Mouse (Mus musculus) lung, adult 18-20 months (tissue): ENCODE data around the gene Frmd4a.
A peak's percentile ranks its signal among the peaks of the same experiment; 100 is the strongest.
"Not testable (repeated sequence)": the region's sequence is repeated elsewhere in the genome, so short reads cannot be mapped to it uniquely, and the experiment has no call there.

Source experiments
- DNase-seq, 2 experiments: peaks; one replicate each; pipeline ENCODE4 v3.0.0; 2022; ENCODE audit warnings: mixed read lengths in 2 of 2

The Frmd4a gene

DNA sequence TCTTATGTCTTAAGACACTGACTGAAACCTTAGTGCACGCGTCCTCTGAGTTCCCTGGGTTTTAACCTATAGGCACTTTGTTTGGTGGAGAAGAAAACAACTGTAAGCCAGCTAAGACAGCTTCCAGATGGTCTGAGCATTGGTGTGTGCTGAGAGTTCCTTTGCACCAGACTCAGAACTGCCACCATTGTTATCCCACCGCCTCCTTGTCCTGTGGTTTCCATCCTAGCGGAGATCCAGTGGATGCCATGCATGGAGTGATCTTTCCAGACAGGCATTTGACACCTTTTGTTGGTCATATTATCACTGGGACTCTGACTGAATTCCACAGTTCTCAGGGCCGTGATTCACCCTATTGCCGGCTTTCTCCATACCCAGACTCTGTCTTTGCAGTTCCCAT, 205.8 kb downstream of the Frmd4a start:
- DNase-seq = no peak

- DNase-seq = no peak
These were observed 209.5 kb downstream of the Frmd4a start for GRCm38 (mm10) chr2:4226941-4227558.

DNA sequence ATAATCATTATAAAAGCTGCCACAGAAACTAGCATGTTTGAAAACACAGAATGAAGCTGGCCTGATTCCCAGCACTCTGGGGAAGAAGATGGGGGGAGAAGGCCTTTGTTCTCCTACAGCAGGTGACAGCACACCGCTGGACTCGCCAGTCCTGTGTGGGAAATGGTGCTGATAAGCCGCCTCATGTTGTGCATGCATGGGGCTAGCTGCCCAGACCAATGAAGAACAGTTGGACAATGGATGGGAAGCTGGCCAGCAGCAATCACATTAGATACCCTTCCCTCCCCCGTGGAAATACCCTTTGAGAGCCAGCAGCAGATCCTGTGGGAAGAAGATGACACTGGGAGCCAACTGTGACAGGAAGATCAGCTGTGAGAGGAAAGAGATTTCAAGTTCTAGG, 210.0 kb downstream of the Frmd4a start:
- peak; percentile 36 to 56 for DNase-seq

- DNase-seq = no peak
These were observed 211.0 kb downstream of the Frmd4a start for GRCm38 (mm10) chr2:4228510-4228909.

DNA sequence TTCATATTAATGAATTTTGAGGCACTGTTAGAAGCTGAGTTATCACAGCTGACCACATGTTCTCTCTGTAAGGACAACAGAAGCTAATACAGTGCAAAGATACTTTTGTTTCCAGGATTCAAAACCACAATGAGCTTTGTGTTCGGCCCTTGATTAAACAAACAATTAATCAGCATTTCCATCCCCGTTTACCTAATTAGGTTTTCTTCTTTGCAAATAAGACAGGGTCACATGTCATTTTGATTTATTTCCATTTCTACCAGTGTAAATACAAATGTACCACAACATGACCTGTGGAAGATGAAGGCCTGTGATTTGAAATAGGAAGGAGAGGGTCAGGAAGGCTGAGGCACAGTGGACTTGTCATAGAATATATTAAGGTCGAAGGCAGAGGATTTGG, 214.8 kb downstream of the Frmd4a start:
- DNase-seq = no peak

- no peak for DNase-seq
These were observed 215.3 kb downstream of the Frmd4a start for GRCm38 (mm10) chr2:4232761-4233322.

GRCm38 (mm10) chr2:4237686-4238085, 220.2 kb downstream of the Frmd4a start:
- DNase-seq = no peak

- no peak for DNase-seq
These were observed 232.2 kb downstream of the Frmd4a start for GRCm38 (mm10) chr2:4249723-4250122.

DNA sequence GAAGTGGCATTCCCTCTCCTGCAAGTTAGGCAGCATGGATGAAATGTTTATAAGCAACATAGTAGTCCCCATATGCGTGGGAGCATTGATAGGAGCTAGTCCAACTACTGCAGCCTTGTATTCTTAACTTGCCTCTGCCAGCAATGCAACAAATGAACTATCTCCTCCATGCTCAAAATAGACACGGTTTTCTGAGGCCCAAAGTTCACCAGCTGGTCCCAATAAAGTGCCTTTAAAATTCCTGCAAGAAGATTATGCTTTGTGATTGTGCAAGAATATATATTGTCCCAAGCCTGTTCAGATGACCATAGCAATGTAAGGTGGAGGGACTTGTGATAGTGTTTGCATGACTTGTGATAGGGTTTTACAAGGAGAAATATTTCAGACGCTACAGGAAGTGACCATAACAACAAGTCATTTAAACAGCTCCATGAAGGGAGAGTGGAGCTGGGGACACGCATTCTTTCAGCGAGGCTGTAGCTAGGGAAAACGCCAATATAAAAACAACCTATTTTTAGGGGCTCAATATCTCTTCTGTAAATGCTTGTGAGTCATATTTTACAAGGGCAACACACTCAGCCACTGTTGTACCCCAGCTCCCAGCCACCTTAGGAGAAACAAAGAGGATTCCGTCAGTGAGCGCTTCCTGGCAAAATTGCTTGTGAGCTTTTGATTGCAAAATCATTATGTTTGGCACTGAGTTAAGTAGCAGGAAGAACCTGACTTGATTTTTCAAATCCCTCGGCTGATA, 235.2 kb downstream of the Frmd4a start:
- peak in 1 of 2 experiments; percentile 6 for DNase-seq

- DNase-seq = peak; percentile 17 to 24
These were observed 235.8 kb downstream of the Frmd4a start for GRCm38 (mm10) chr2:4253348-4253747.

DNA sequence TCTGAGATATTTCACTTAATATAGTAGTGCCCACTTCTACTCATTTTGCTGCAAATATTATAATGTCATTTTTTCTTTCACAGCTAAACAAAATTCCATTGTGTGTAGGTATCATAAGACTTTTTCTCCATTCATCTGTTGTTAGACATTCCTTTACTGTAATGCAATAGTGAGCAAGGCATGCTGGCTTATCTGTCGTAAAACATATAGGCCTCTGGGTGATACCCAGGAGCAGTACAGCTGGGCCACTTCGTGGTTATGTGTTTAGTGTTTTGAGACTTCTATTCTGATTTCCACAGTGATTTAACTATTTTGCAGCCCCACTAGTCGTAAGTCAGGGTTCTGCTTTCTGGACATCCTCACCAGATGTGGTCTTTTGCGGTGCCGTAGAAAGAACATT, 236.6 kb downstream of the Frmd4a start:
- no peak for DNase-seq

DNA sequence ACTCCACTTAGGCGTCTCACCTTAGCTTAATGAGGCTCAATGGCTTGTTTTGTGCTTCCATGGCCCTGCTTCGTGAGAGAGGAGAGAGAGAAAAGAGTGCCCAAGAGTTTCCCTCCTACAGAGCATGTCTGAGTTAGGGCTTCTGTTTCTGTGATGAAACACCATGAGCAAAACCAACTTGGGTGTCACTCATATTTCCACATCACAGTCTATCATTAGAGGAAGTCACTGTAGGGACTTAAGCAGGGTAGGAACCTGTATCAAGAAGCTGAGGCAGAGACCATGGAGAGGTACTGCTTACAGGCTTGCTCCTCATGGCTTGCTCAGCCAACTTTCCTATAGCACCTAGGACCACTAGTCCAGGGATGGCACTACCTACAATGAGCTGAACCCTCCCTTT, 238.7 kb downstream of the Frmd4a start:
- no peak for DNase-seq

GRCm38 (mm10) chr2:4257604-4258003, 240.1 kb downstream of the Frmd4a start:
- DNase-seq = no peak

DNA sequence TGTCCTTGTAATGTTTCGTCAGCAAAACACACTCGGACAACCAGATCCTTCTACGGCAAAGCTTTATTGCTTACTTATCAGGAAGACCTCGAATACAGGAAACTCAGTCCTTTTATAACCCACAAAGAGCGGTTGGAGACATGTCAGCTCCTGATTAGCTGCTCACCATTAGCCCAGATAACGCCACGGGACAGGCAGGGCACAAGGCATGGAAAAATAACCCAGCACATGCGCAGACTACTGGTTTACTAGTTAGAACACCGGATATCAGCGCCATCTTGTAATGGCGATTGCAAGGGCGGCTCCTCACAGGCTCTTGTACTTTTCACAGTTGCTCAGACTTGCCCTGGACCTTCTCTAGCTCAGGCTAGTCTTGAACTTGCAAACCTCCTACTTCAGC, 241.3 kb downstream of the Frmd4a start:
- not testable (repeated sequence) for DNase-seq

GRCm38 (mm10) chr2:4260324-4261058, 243.0 kb downstream of the Frmd4a start:
- no peak for DNase-seq

DNA sequence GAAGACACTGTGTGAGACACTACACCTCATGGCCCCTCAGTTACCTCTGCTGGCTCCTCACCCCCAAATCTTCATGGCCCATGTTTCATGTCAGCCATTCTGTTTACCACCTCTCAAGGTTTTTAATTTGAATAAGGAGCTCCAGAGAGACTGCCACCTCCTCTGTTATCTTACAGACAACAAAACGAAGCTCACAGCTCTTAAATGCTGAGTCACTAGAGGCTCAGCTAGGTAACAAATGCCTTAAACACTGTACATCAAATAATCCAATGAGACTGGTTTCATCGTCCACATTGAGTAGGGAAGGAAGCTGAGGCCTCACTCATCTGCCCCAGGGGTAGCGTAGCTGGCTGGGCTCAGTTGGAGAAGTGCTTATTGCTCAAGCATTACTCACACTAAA, 245.2 kb downstream of the Frmd4a start:
- DNase-seq = no peak

- DNase-seq = no peak
These were observed 249.9 kb downstream of the Frmd4a start for GRCm38 (mm10) chr2:4267377-4267776.

DNA sequence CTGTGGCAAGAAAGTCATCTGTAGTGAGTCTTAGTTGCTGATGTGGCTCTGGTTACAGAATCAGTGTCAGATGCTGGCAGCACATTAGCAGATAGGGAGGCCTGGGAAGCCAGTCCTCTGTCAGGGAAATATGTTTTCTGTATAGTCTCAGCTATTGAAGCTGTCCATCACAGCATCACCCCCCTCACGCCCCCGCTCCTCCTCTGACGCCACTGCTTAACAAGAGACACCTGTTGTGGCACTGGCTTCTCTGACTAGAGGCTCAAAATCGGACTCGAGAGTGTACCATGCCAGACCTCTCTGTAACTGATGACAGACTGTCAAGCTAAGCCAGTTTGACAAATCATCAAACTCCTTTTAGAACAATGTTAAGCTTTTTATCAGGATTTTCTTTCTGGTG, 265.3 kb downstream of the Frmd4a start:
- peak; percentile 16 to 48 for DNase-seq

DNA sequence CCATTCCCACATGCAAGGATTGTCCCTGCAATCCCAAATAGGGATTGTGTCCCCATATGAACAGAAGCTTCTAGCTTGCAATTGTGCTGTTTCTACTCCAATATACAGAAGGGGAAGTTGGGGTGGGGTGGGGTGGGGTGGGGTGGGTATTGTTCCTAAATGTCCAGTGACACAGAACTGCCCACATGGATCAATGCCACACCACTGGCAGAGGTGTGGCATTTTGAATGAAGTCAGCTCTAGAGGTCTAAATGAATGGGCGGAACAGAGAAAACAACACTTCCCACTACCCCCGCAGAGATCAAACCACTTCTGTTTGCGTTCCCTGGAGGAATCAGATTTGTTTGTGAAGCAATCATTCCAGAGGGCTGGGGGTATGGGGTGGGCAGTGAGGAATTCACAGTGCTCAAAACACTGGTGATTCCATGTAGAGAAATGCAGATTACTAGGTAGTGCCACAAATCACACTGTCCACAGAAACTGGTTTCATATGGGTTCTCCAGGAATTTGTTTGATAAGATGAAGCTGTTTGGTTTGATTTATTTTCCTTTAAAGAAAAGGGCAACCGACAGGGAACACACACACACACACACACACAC, 268.3 kb downstream of the Frmd4a start:
- DNase-seq = peak; percentile 20 to 21

- no peak for DNase-seq
These were observed 268.9 kb downstream of the Frmd4a start for GRCm38 (mm10) chr2:4286390-4286901.

DNA sequence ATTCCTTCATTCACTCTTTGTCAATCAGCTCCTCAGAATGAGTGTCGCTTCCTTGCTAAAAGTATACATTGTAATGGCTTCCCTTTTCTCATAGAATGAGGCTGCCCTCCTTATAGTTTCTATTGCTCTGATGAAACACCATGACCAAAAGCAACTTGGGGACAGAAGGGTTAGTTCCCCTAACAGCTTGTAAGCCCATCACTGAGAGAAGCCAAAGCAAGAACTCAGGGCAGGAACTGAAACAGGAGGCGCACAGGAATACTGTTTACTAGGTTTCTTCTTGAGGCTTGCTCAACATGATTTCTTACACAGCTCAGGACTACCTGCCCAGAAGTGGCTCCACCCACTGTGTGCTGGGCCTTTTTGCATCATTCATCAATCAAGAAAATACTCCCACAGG, 273.0 kb downstream of the Frmd4a start:
- DNase-seq = no peak

DNA sequence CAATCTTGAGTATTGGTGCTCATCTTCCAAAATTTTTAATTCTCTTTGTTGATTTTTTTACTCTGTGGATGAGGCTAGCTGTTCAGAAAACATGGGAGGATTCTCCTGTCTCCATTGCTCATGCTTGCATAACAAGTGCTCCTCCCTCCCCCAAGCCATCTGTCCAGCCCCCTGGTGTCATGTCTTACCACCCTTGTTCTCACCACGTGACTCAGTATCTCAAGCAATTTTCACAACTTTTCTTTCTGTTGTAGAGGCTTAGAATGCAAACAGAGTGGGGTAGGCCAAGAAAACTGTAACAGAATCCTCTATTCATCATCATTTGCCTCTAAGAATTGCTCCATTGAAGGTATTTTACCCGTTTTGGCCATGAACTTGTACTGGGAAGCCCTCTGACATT, 273.6 kb downstream of the Frmd4a start:
- DNase-seq = no peak

GRCm38 (mm10) chr2:4291671-4292070, 274.2 kb downstream of the Frmd4a start:
- no peak for DNase-seq
